Mouse (Mus musculus) MEL (cell line): ENCODE measurements at regions not wholly inside any gene's neighbourhood (a gene's known extent, or its start where the extent isn't known, plus 50 kb on each side); places are given as distances from the start of the nearest gene placed in this dataset.

Source experiments
- DNase-seq: peaks from one replicate; pipeline ENCODE4 v3.0.0; 2011; ENCODE audit warnings: low read depth, low spot score
- H3K27ac ChIP-seq: 2 replicates; pipeline ENCODE4 v1.5.1; 2012; ENCODE audit warnings: low read depth, mild to moderate bottlenecking, control low read depth, low read length, moderate library complexity; ENCODE audit not compliant: control insufficient read depth
- H3K27me3 ChIP-seq, 2 experiments: fragments of 150-350 bp in 1 of 2; sonication (generic) in 1 of 2; 2 replicates each; pipeline ENCODE4 v1.6.1; 2012; ENCODE audit warnings: low read length in 2 of 2, mild to moderate bottlenecking in 2 of 2, improper control_type of control experiment in 1 of 2, moderate library complexity in 1 of 2; ENCODE audit not compliant: insufficient read depth in 2 of 2, control insufficient read depth in 1 of 2
- H3K36me3 ChIP-seq, 2 experiments: 2 replicates each; pipeline ENCODE4 v1.6.1; 2012 to 2014; ENCODE audit warnings: low read length in 2 of 2, improper control_type of control experiment in 1 of 2, inconsistent platforms in 1 of 2, mild to moderate bottlenecking in 1 of 2; ENCODE audit not compliant: insufficient read depth in 2 of 2, control insufficient read depth in 1 of 2
- H3K4me1 ChIP-seq, 2 experiments: fragments of 150-350 bp in 1 of 2; sonication (generic) in 1 of 2; 2 replicates each; pipeline ENCODE4 v1.6.1; 2012; ENCODE audit warnings: low read length in 2 of 2, improper control_type of control experiment in 1 of 2, mild to moderate bottlenecking in 1 of 2; ENCODE audit not compliant: insufficient read depth in 2 of 2, control insufficient read depth in 1 of 2
- H3K4me3 ChIP-seq, 2 experiments: fragments of 150-350 bp in 1 of 2; sonication (generic) in 1 of 2; 2 replicates each; pipeline ENCODE4 v1.5.1; 2012; ENCODE audit warnings: low read depth in 2 of 2, low read length in 2 of 2, mild to moderate bottlenecking in 2 of 2, moderate library complexity in 2 of 2, control low read depth in 1 of 2, improper control_type of control experiment in 1 of 2; ENCODE audit not compliant: control insufficient read depth in 1 of 2, insufficient read depth in 1 of 2
- H3K79me2 ChIP-seq: 2 replicates; pipeline ENCODE4 v1.6.1; 2012; ENCODE audit warnings: mild to moderate bottlenecking, low read length, moderate library complexity; ENCODE audit not compliant: control insufficient read depth, poor library complexity, insufficient read depth
- H3K9ac ChIP-seq: 2 replicates; pipeline ENCODE4 v1.6.1; 2012; ENCODE audit warnings: low read depth, mild to moderate bottlenecking, control low read depth, low read length, moderate library complexity; ENCODE audit not compliant: control insufficient read depth, poor library complexity, severe bottlenecking
- H3K9me3 ChIP-seq: fragments of 150-350 bp; sonication (generic); replicated peaks from 2 replicates; pipeline ENCODE4 v1.6.1; 2012; ENCODE audit warnings: mild to moderate bottlenecking, low read length, improper control_type of control experiment, moderate library complexity; ENCODE audit not compliant: insufficient read depth
- BHLHE40 ChIP-seq: IDR thresholded peaks from 2 replicates; pipeline ENCODE4 v1.6.1; 2012; ENCODE audit warnings: low read depth, mild to moderate bottlenecking, inconsistent platforms, low read length, improper control_type of control experiment, borderline replicate concordance
- CHD2 ChIP-seq: IDR thresholded peaks from 2 replicates; pipeline ENCODE4 v1.6.1; 2011; ENCODE audit warnings: low read length, improper control_type of control experiment
- E2F4 ChIP-seq: IDR thresholded peaks from 2 replicates; pipeline ENCODE4 v1.6.1; 2011; ENCODE audit warnings: low read depth, low read length, improper control_type of control experiment, borderline replicate concordance
- ETS1 ChIP-seq: IDR thresholded peaks from 2 replicates; pipeline ENCODE4 v1.6.1; 2012; ENCODE audit warnings: low read depth, mild to moderate bottlenecking, inconsistent platforms, low read length, improper control_type of control experiment, moderate library complexity
- GATA1 ChIP-seq: IDR thresholded peaks from 2 replicates; pipeline ENCODE4 v1.6.1; 2011; ENCODE audit warnings: low read depth, low read length, improper control_type of control experiment
- JUND ChIP-seq: IDR thresholded peaks from 2 replicates; pipeline ENCODE4 v1.6.1; 2011; ENCODE audit warnings: low read depth, mild to moderate bottlenecking, improper control_type of control experiment, low read length
- KAT2A ChIP-seq: conservative IDR thresholded peaks from 2 replicates; pipeline ENCODE4 v1.6.1; 2012; ENCODE audit warnings: low read depth, low read length, improper control_type of control experiment, inconsistent platforms
- MYC ChIP-seq: IDR thresholded peaks from 2 replicates; pipeline ENCODE4 v1.6.1; 2011; ENCODE audit warnings: low read depth, mild to moderate bottlenecking, low read length, improper control_type of control experiment, moderate library complexity
- NELFE ChIP-seq: IDR thresholded peaks from 2 replicates; pipeline ENCODE4 v1.6.1; 2011; ENCODE audit warnings: low read depth, low read length, improper control_type of control experiment
- NRF1 ChIP-seq: IDR thresholded peaks from 2 replicates; pipeline ENCODE4 v1.6.1; 2014; ENCODE audit warnings: low read depth, mild to moderate bottlenecking, inconsistent platforms, low read length, improper control_type of control experiment, moderate library complexity; ENCODE audit not compliant: poor library complexity, insufficient read depth, severe bottlenecking
- POLR2A ChIP-seq, 2 experiments: IDR thresholded peaks; 2 replicates each; pipeline ENCODE4 v1.6.1; 2011 to 2012; ENCODE audit warnings: low read length in 2 of 2, mild to moderate bottlenecking in 2 of 2, control low read depth in 1 of 2, improper control_type of control experiment in 1 of 2, low read depth in 1 of 2, moderate library complexity in 1 of 2; ENCODE audit not compliant: control insufficient read depth in 1 of 2, insufficient read depth in 1 of 2, poor library complexity in 1 of 2
- TBP ChIP-seq: IDR thresholded peaks from 2 replicates; pipeline ENCODE4 v1.8.0; 2011; ENCODE audit warnings: low read depth, low read length, improper control_type of control experiment
- USF1 ChIP-seq: IDR thresholded peaks from 2 replicates; pipeline ENCODE4 v1.6.1; 2014; ENCODE audit warnings: low read depth, mild to moderate bottlenecking, inconsistent platforms, low read length, improper control_type of control experiment, moderate library complexity
- ZC3H11A ChIP-seq: IDR thresholded peaks from 2 replicates; pipeline ENCODE4 v1.6.1; 2012; ENCODE audit warnings: low read depth, mild to moderate bottlenecking, inconsistent platforms, low read length, improper control_type of control experiment
- ZKSCAN1 ChIP-seq: IDR thresholded peaks from 2 replicates; pipeline ENCODE4 v1.6.1; 2012; ENCODE audit warnings: low read depth, mild to moderate bottlenecking, inconsistent platforms, low read length, improper control_type of control experiment, moderate library complexity

DNA sequence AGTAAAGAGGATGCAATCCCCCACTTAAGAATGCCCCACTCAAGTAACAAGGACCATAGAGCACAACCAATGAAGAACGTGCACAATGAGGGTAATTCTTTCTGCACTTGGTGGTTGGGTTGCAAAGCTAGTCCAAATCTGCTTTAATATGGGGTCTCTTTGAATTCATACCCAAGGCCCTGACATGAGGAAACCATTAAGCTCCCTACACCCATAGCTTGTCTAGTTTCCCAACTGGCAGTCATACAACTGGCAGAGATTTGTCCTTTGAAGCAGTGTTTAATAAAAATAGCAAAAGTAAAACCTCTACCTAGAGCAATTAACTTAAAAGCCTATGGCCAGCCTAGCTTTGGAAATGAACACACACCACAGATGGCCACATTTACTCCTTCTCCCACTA, 411.0 kb upstream of the Cdh5 start (continued):
- TF ChIP-seq POLR2A (IDR thresholded peaks at IDR 0.05; ENCODE audit: control insufficient read depth in 1 of 2, insufficient read depth in 1 of 2, low read depth in 1 of 2, low read length in 2 of 2, poor library complexity in 1 of 2), result no peak

DNA sequence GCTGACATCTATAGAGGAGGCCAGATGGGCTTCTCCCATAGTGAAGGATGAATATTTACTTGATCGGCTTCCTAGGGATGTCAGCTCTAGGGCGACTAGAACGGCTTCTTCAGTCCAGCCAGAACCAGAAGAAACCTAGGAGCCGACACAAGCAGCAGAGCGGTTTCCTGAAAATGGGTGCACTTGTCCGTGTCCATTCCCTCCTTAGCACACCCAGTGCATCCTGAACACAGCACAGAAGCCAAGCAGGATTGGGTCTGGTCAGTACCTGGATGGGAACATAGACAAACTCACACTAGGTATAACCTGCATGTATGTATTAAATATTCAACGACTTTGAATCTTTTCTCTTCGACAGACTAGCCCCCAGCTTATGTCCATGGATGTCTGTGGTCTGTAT, 407.9 kb upstream of the Cdh5 start:
- no peaks in the 10 kb centered on the region for H3K4me1 ChIP-seq
- H3K9me3 ChIP-seq, result no peaks in the 10 kb centered on the region
- DNase-seq, result no peak
- no peak overlapping the region for H3K9ac ChIP-seq
- TF ChIP-seq USF1, result no peak
- TF ChIP-seq MYC, result no peak
- TF ChIP-seq E2F4, result no peak
- TF ChIP-seq TBP, result no peak
- no peak for TF ChIP-seq NELFE
- no peak for TF ChIP-seq ZC3H11A
- no peak overlapping the region for H3K4me3 ChIP-seq
- no peaks in the 10 kb centered on the region for H3K27me3 ChIP-seq
- H3K36me3 ChIP-seq, result no peaks in the 10 kb centered on the region
- no peaks in the 10 kb centered on the region for H3K79me2 ChIP-seq
- no peak overlapping the region for H3K27ac ChIP-seq

DNA sequence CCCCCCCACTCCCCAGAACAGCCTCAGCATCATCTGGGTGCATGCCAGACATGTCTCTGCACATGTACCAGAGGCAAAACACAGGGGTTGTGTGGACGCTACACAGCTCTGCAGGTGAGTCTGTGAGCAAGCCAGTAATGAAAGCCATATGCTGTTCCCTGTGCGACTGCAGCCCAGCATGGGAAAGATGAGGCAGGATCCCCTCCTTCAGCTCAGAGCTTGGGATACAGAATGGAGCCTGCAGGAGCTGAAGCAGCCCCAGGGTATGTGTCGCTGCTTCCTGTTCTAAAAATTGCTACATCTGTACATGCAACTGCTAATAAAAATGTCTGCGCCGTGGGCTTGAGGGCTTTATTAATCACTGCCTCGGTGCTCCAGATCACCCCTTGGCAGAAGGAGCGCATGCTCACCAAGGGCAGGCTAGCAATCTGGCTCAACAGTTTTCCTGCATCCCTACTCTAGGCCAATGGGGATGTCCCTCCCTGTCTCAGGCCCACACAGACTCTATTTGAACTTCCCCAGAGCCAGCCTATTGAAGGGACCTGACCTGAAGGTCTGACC, 407.0 kb upstream of the Cdh5 start:
- H3K9ac ChIP-seq, result no peak overlapping the region
- H3K4me1 ChIP-seq, result no peaks in the 10 kb centered on the region
- no peaks in the 10 kb centered on the region for H3K36me3 ChIP-seq
- no peak overlapping the region for H3K4me3 ChIP-seq
- no peaks in the 10 kb centered on the region for H3K9me3 ChIP-seq
- DNase-seq, result no peak
- TF ChIP-seq KAT2A, result no peak
- no peak for TF ChIP-seq E2F4
- TF ChIP-seq BHLHE40, result no peak
- TF ChIP-seq ZKSCAN1, result no peak
- no peak for TF ChIP-seq GATA1
- TF ChIP-seq ZC3H11A, result no peak
- no peak for TF ChIP-seq POLR2A (IDR thresholded peaks at IDR 0.05; ENCODE audit: control insufficient read depth in 1 of 2, insufficient read depth in 1 of 2, low read depth in 1 of 2, low read length in 2 of 2, poor library complexity in 1 of 2)
- TF ChIP-seq ETS1, result no peak
- no peak for TF ChIP-seq JUND
- no peak for TF ChIP-seq NRF1
- TF ChIP-seq CHD2, result no peak
- TF ChIP-seq, all 39 proteins: peak for 0
- H3K79me2 ChIP-seq, result no peaks in the 10 kb centered on the region
- no peak overlapping the region for H3K27ac ChIP-seq
- no peaks in the 10 kb centered on the region for H3K27me3 ChIP-seq
